Mouse (Mus musculus) ES-E14 (cell line): ENCODE measurements around the gene Sh3kbp1. TPM values are rescaled to one million over a fixed set of nuclear protein-coding genes. Genes with fewer than 3 reads are reported as not detected.
"Not testable (repeated sequence)": the region's sequence is repeated elsewhere in the genome, so short reads cannot be mapped to it uniquely, and the experiment has no call there.

ENCODE experiments used
- DNase-seq: peaks from one replicate; pipeline ENCODE4 v3.0.0-alpha.2; 2013; ENCODE audit warnings: low read depth, low spot score
- H3K27ac ChIP-seq: 2 replicates; pipeline ENCODE4 v1.5.1; 2012; ENCODE audit warnings: low read depth, mild to moderate bottlenecking, low read length, moderate library complexity, mixed read lengths; ENCODE audit not compliant: poor library complexity, insufficient read depth, severe bottlenecking
- H3K36me3 ChIP-seq: 2 replicates; pipeline ENCODE4 v1.6.1; 2012; ENCODE audit warnings: mild to moderate bottlenecking, low read length, moderate library complexity, mixed read lengths; ENCODE audit not compliant: control insufficient read depth, poor library complexity, insufficient read depth, severe bottlenecking
- H3K4me1 ChIP-seq, 2 experiments: fragments of 150-350 bp in 1 of 2; sonication (generic) in 1 of 2; 2 replicates each; pipeline ENCODE4 v1.6.1; 2012; ENCODE audit warnings: low read length in 2 of 2, mild to moderate bottlenecking in 1 of 2, mixed read lengths in 1 of 2; ENCODE audit not compliant: control insufficient read depth in 2 of 2, insufficient read depth in 2 of 2, poor library complexity in 1 of 2
- H3K4me3 ChIP-seq, 2 experiments: fragments of 150-350 bp in 1 of 2; sonication (generic) in 1 of 2; 2 replicates each; pipeline ENCODE4 v1.5.1; 2012; ENCODE audit warnings: low read length in 2 of 2, low read depth in 1 of 2, mild to moderate bottlenecking in 1 of 2, mixed read lengths in 1 of 2; ENCODE audit not compliant: insufficient read depth in 1 of 2, poor library complexity in 1 of 2, severe bottlenecking in 1 of 2
- H3K9ac ChIP-seq: 2 replicates; pipeline ENCODE4 v1.6.1; 2012; ENCODE audit warnings: low read depth, mild to moderate bottlenecking, low read length, mixed read lengths; ENCODE audit not compliant: poor library complexity, insufficient read depth, severe bottlenecking
- H3K9me3 ChIP-seq: fragments of 150-350 bp; sonication (generic); 2 replicates; pipeline ENCODE4 v1.6.1; 2012; ENCODE audit warnings: low read depth, mild to moderate bottlenecking, low read length; ENCODE audit not compliant: control insufficient read depth, insufficient read depth
- CHD2 ChIP-seq: IDR thresholded peaks from 2 replicates; pipeline ENCODE4 v1.6.1; 2014; ENCODE audit warnings: mild to moderate bottlenecking, low read depth, low read length, inconsistent platforms
- HCFC1 ChIP-seq: IDR thresholded peaks from 2 replicates; pipeline ENCODE4 v1.6.1; 2012; ENCODE audit warnings: low read length, inconsistent platforms, borderline replicate concordance; ENCODE audit not compliant: insufficient read depth
- MAFK ChIP-seq: IDR thresholded peaks from 2 replicates; pipeline ENCODE4 v1.6.1; 2014; ENCODE audit warnings: mild to moderate bottlenecking, low read depth, low read length, inconsistent platforms; ENCODE audit not compliant: insufficient read depth
- ZC3H11A ChIP-seq: IDR thresholded peaks from 2 replicates; pipeline ENCODE4 v1.6.1; 2012; ENCODE audit warnings: low read depth, mild to moderate bottlenecking, inconsistent platforms, low read length, borderline replicate concordance
- ZNF384 ChIP-seq: IDR thresholded peaks from 2 replicates; pipeline ENCODE4 v1.6.1; 2012; ENCODE audit warnings: low read depth, low read length, inconsistent platforms
- in situ Hi-C, 2 experiments: fragments of 600-800 bp; cut with MboI; formaldehyde crosslinking; loops; one replicate each; pipeline ENCODE4 v1.15.1; 2025; ENCODE audit warnings: low sequenced_read_pairs in 2 of 2, inconsistent platforms in 1 of 2; ENCODE audit not compliant: unreplicated experiment in 2 of 2
- total RNA-seq: library from RNA; depleted of rRNA; stranded (reverse); fragments of 300-350 nt; gene quantifications from 2 replicates; pipeline ENCODE4 v1.2.3, GENCODE M21; 2012; rRNA removed

Sh3kbp1 gene
- total RNA-seq: 5.2 and 8.5 TPM in 2 replicates

DNA sequence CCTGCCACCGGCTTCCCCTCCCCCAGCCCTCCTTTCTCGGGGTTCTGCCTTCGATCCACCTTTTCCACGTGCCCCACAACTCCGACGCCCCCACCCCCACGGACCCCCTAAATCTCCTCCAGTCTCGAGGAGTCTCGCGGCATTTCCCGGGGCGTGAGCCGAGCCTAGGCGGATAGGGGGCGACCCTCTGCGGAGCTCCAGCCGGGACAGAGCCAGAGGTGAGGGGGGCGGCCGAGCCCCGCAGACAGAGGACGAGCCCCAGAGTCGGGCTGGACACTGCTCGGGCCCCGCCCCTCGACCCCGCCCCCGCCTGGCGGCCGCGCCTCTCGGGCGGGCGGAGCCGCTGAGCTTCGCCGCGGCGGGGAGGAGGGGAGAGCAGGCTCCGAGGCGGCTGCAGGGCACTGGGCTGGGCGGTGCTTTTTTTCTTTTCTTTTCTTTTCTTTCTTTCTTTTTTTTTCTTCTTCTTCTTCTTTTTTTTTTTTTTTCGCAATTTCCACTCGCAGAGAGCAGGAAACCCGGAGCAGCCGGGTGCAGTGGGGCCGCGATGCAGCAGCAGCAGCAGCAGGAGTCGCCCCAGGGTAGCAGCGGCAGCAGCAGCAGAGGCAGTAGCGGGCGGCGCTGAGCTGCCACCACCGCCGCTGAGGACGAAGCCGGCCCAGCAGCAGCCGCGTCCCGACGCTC, at the start of gene Sh3kbp1:
Sh3kbp1 (plus strand) TSS at position 366 of the 681 bp plus-strand sequence.
- DNase-seq: peak; percentile 15
- peaks cover 0 to 2% of the 10 kb centered on the region in 2 experiments; a peak in 1 of 4 replicates for H3K4me1 ChIP-seq
- H3K4me3 ChIP-seq: peak within 1 kb of the TSS; percentile 75 to 97
- H3K36me3 ChIP-seq: no peaks in the 10 kb centered on the region
- H3K9me3 ChIP-seq: no peaks in the 10 kb centered on the region
- in situ Hi-C loops: loop anchor here in 1 of 2 experiments (25.0 kb wide), 1 partner anchor 335 kb away; no protein-coding TSS in a partner anchor
- TF ChIP-seq CHD2: peak; percentile 73
- TF ChIP-seq ZNF384: no peak
- H3K9ac ChIP-seq: peak within 1 kb of the TSS; percentile 80
- no peak within 1 kb of the TSS for H3K27ac ChIP-seq

DNA sequence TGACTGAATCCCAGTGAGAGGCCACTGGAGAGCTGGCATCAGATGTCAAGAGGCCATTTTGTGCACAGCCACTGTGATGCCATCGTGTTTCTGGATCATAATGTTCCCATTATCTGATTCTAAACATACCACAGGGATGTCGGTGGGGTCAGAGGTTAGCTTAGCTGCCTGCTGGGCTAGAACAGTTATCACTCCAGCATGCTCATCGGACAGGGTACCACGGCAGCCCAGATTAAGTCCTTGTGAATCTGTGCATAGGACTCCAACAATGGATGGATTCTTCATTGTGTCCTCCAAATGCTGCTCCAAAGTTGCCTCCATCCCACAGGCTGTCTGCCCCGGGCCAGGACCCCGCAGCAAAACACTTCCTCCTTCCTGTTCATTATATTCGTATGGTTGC, 42.3 kb upstream of the Sh3kbp1 start:
- H3K36me3 ChIP-seq, H3K9ac ChIP-seq, in situ Hi-C loops, H3K4me3 ChIP-seq, H3K4me1 ChIP-seq, H3K9me3 ChIP-seq, H3K27ac ChIP-seq, DNase-seq: not testable (repeated sequence)

DNA sequence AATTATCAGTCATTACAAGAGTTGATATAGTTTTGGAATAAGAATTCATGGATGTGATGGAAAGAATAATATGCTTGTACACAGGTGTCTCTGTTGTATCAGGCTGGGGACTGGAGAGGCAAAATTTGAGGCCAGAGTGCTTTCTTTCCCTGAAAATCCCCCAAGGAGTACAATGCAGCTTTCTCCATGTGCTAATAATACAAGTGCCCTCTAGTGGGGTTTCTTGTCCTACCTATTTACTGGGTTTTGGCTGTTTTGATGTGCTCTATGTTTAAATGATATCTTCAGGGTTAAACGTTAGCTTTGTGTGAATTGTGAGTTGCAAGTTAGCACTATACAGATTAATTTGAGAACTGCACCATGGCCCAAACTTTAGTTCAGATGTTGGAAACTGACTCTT, 35.4 kb upstream of the Sh3kbp1 start:
- in situ Hi-C loops: no loop called here
- H3K9me3 ChIP-seq: no peaks in the 10 kb centered on the region
- DNase-seq: no peak
- H3K36me3 ChIP-seq: peaks cover 2% of the 10 kb centered on the region; the same call in 1 of the 2 replicates
- no peaks in the 10 kb centered on the region for H3K4me1 ChIP-seq
- H3K27ac ChIP-seq: no peak overlapping the region
- H3K9ac ChIP-seq: no peak overlapping the region
- TF ChIP-seq CHD2 (no peak), MAFK (no peak), ZC3H11A (no peak), HCFC1 (no peak), ZNF384 (no peak)
- H3K4me3 ChIP-seq: no peak overlapping the region

DNA sequence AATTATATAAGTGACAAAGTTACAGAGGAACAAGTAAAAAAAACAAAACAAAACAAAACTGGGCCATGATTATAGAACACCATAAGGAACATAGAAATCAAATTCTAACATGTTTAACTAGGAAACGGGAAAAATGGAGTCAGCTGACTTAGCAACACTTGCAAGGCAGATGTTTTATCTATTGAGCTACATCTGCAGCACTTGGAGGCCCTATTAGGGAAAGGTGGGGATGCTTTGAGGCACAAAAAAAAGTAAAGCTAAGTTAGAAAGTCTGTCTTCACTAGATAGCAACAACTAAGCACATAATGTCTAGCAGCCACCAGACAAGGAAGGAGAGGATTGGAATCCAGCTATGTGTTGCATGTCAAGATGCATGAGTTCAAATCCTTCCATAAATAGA, 29.6 kb upstream of the Sh3kbp1 start:
- TF ChIP-seq ZC3H11A (no peak), ZNF384 (no peak), MAFK (no peak), CHD2 (no peak), HCFC1 (no peak)
- H3K36me3 ChIP-seq: peaks cover 2% of the 10 kb centered on the region; the same call in 1 of the 2 replicates
- no peak overlapping the region for H3K9ac ChIP-seq
- H3K27ac ChIP-seq: no peak overlapping the region
- no peak for DNase-seq
- H3K9me3 ChIP-seq: no peaks in the 10 kb centered on the region
- H3K4me3 ChIP-seq: no peak overlapping the region
- in situ Hi-C loops: no loop called here
- no peaks in the 10 kb centered on the region for H3K4me1 ChIP-seq

DNA sequence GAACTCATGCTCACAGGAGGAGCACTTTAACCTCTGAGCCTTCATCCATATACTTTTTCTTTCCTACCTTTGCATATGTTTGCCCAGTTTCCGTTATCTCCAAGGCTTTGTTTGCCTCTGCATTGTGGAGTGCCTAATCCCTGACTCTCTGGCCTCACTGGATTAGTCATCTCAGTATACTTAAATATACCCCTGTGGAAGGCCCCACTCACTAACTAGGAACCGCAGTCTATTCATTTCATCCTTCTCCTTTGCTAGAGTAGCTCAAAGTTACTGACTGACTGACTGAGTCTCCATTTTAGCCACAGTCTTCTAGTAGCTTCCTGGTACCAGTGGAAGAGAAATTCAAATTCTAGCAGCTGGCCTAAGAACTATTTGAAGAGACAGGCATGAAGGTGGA, 22.2 kb upstream of the Sh3kbp1 start:
- TF ChIP-seq ZC3H11A: no peak
- no peaks in the 10 kb centered on the region for H3K36me3 ChIP-seq
- DNase-seq: no peak
- H3K27ac ChIP-seq: no peak overlapping the region
- H3K4me3 ChIP-seq: no peak overlapping the region
- in situ Hi-C loops: loop anchor here in 1 of 2 experiments (10.0 kb wide), 1 partner anchor 120 kb away; no protein-coding TSS in a partner anchor
- H3K9ac ChIP-seq: no peak overlapping the region
- H3K4me1 ChIP-seq: no peaks in the 10 kb centered on the region
- no peaks in the 10 kb centered on the region for H3K9me3 ChIP-seq
